Mouse (Mus musculus) embryonic facial prominence, embryonic 11.5 days (tissue): ENCODE data around the gene Ston2. TPM values are rescaled to one million over a fixed set of nuclear protein-coding genes. Genes with fewer than 3 reads are reported as not detected.

Source experiments
- ATAC-seq: fragments of 200-750 bp; cut with Nextera tagmentation; replicated peaks from 2 replicates; pipeline ENCODE4 v1.8.0; 2017; ENCODE audit warnings: low read depth; ENCODE audit not compliant: insufficient number of reproducible peaks, low FRiP score, low TSS enrichment
- DNase-seq: peaks from one replicate; pipeline ENCODE4 v3.0.0-alpha.2; 2015; ENCODE audit warnings: low spot score
- H3K27ac ChIP-seq: fragments of 300-500 bp; sonication (generic); replicated peaks from 2 replicates; pipeline ENCODE4 v1.5.1; 2014; ENCODE audit warnings: mild to moderate bottlenecking, low read depth, low read length, control low read depth
- H3K27me3 ChIP-seq: fragments of 300-500 bp; sonication (generic); 2 replicates; pipeline ENCODE4 v1.6.1; 2014; ENCODE audit warnings: mild to moderate bottlenecking, low read length, moderate library complexity, mixed read lengths; ENCODE audit not compliant: control insufficient read depth, insufficient read depth
- H3K36me3 ChIP-seq: fragments of 300-500 bp; sonication (generic); replicated peaks from 2 replicates; pipeline ENCODE4 v1.6.1; 2014; ENCODE audit warnings: low read depth, mild to moderate bottlenecking, low read length, moderate library complexity, mixed read lengths; ENCODE audit not compliant: control insufficient read depth, insufficient read depth
- H3K4me1 ChIP-seq: fragments of 300-500 bp; sonication (generic); 2 replicates; pipeline ENCODE4 v1.6.1; 2014; ENCODE audit warnings: low read length, mixed read lengths; ENCODE audit not compliant: control insufficient read depth, insufficient read depth
- H3K4me2 ChIP-seq: fragments of 300-500 bp; sonication (generic); 2 replicates; pipeline ENCODE4 v1.6.1; 2014; ENCODE audit warnings: low read depth, mild to moderate bottlenecking, control low read depth, low read length, moderate library complexity
- H3K4me3 ChIP-seq: fragments of 300-500 bp; sonication (generic); 2 replicates; pipeline ENCODE4 v1.5.1; 2014; ENCODE audit warnings: low read depth, low read length, control low read depth
- H3K9ac ChIP-seq: fragments of 300-500 bp; sonication (generic); replicated peaks from 2 replicates; pipeline ENCODE4 v1.6.1; 2014; ENCODE audit warnings: mild to moderate bottlenecking, control low read depth, low read length
- H3K9me3 ChIP-seq: fragments of 300-500 bp; sonication (generic); replicated peaks from 2 replicates; pipeline ENCODE4 v1.6.1; 2016; ENCODE audit warnings: mild to moderate bottlenecking, low read length, inconsistent platforms, mixed read lengths; ENCODE audit not compliant: control insufficient read depth
- WGBS: fragments of 180-500 bp; shearing (Covaris S2); extraction: QIAGEN DNeasy Blood & Tissue Kit; methylation state at CpG from one replicate; pipeline ENCODE4 v1.1.7; 2014; 5-methylcytosine and 5-hydroxymethylcytosine counted together
- polyA plus RNA-seq: library from polyadenylated mRNA; unstranded; fragments of >200 nt; fragmentation: Nextera tagmentation; extraction: Ambion mirVana; gene quantifications from 2 replicates; pipeline ENCODE4 v1.2.1, GENCODE M21; 2014

The Ston2 gene
- polyA plus RNA-seq, 1 experiment from 2014 or later = 5.4 TPM

DNA sequence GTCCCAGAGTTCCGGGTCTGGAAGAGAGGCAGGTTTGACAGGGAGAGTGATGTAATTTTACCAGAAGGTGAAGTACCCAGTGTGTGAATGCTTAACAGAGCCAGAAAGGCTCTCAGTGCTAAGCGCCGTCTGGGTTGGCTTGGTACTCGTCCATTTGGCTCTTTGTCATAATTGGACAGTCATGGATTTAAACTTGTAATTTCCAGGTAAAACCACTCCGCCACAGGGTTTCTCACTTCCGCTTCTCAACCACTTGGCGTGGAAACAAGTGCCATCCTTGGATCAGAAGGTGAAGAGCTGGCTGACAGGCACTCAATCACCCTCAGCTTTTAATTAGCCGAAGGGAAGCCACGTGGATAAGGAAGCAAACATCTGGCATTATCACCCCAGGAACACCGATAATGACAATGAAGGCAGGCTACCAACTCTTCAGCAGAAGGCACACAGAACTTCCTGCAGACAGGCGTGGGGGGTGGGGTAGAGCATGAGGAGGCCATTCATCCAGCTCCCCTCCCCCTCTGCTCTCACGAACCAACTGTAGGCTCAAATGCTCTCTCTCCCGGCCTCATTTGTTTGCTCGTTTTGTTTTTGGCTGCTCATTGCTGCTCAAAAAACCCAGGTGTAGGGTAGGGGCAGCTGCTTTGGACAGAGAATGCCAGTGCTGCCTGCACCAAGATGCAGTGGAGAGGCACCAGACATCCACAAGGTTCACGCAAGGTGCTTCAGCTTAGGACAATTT lies 103.9 kb downstream of the Ston2 start:
- H3K4me3 ChIP-seq = no peak overlapping the region; the same call in 1 of the 2 replicates
- H3K9ac ChIP-seq = peak overlapping the region; percentile 28; the same call in 1 of the 2 replicates
- no peaks in the 10 kb centered on the region for H3K36me3 ChIP-seq
- WGBS = 17% methylated on average over 15 of the region's 15 CpGs
- no peaks in the 10 kb centered on the region for H3K27me3 ChIP-seq
- H3K9me3 ChIP-seq = no peaks in the 10 kb centered on the region
- H3K27ac ChIP-seq = 0 out of 2 replicates have a peak overlapping the region, but pooled peaks have one; percentile 9
- H3K4me2 ChIP-seq = peak overlapping the region; percentile 50
- no peak for ATAC-seq
- peaks cover 3% of the 10 kb centered on the region for H3K4me1 ChIP-seq
- peak; percentile 65 for DNase-seq

DNA sequence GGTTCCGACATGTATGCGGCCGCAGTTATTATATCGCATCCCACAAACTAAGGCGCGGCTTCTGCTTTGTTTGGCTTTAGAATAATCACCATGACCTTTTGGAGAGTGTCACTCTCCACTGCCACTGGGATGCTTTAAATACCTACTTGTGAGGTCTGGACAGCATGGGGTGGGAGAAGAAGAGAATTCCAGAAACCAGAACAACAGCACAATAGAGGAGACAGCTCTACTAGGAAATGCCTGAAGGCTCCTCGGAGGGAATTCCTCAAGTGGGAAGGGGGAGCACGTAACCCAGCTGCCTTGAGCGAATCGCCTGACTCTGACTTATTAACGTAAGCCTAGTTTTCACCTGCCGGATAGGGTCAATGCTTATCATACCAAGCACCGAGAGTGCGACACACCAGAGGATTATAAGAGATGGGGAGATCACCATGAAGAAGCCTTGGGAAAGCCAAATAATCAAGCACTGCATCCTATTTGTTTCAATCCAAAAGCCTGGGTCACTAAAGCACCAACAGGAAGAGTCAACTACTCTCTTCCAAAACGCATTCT lies 104.6 kb downstream of the Ston2 start:
- DNase-seq = peak; percentile 12
- H3K9me3 ChIP-seq = no peaks in the 10 kb centered on the region
- peak overlapping the region; percentile 18; the same call in 1 of the 2 replicates for H3K9ac ChIP-seq
- H3K27me3 ChIP-seq = no peaks in the 10 kb centered on the region
- peak overlapping the region; percentile 50 for H3K4me2 ChIP-seq
- H3K4me3 ChIP-seq = no peak overlapping the region
- no peak overlapping the region for H3K27ac ChIP-seq
- WGBS = 39% methylated on average over 15 of the region's 15 CpGs
- peaks cover 3% of the 10 kb centered on the region for H3K4me1 ChIP-seq
- no peak for ATAC-seq
- no peaks in the 10 kb centered on the region for H3K36me3 ChIP-seq

DNA sequence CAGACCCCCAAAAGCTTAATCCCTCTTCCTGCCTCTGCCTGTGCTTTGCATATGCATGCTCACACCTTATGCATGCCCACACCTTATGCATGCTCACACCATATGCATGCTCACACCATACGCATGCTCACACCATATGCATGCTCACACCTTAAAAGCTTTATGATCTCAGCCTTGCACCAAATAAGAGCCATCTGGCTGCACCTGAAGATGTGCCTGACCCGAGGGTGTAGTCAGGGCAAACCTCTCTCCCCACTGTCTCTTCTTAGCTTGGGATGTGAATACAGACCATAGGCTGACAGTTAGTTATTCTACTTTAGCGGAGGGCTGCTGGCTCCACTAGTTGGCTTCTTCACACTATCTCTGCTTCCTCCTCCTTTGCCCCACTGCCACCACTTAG lies 105.1 kb downstream of the Ston2 start:
- no peak for ATAC-seq
- Histone ChIP-seq H3K9ac (no peak overlapping the region), H3K9me3 (no peaks in the 10 kb centered on the region), H3K36me3 (no peaks in the 10 kb centered on the region), H3K4me3 (no peak overlapping the region), H3K4me2 (peak overlapping the region; percentile 16; the same call in 1 of the 2 replicates), H3K4me1 (peaks cover 3% of the 10 kb centered on the region), H3K27ac (no peak overlapping the region), H3K27me3 (no peaks in the 10 kb centered on the region)
- WGBS = 70% methylated on average over 3 of the region's 3 CpGs
- DNase-seq = no peak

DNA sequence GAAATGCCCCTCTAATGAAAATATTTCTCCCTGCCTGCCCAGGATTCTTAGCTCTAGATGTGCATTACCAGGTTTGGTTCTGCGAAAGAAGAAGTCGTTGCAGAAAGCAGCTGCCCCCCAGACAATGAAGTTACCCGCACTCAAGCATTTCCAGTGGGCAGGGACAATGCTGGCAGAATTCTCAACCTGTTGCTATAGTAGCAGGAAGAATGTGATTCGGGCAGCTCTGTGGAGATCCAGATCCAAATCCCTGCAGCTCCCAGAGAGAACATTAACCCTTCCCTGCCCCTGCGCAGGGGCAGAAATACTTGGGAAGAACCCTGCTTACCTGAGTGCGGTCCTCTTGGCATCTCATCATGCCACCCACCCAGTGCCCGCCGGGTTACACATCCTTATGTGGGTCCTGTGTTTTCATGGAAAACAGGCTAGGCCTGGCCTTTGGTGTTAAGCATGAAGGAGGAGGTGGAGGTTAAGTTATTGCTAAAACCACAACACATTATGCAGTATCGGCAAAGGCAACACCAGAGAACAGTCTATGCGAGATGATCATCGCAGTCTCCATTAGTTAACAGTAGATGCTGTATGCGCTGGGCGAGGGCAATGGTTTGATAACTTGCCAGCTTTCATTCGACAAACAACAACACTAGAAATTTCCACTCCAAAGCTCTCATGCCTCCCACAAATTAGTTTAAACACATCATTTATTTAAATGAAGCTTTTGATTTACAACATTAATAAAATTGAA lies 108.7 kb downstream of the Ston2 start:
- ATAC-seq (0 out of 2 replicates have a peak, but pooled peaks have one; percentile 25), DNase-seq (peak; percentile 55)
- no peak overlapping the region for H3K27ac ChIP-seq
- WGBS = 55% methylated on average over 14 of the region's 14 CpGs
- no peaks in the 10 kb centered on the region for H3K9me3 ChIP-seq
- H3K4me1 ChIP-seq = peaks cover 3% of the 10 kb centered on the region
- no peaks in the 10 kb centered on the region for H3K36me3 ChIP-seq
- H3K9ac ChIP-seq = no peak overlapping the region
- H3K4me3 ChIP-seq = no peak overlapping the region
- no peaks in the 10 kb centered on the region for H3K27me3 ChIP-seq
- no peak overlapping the region for H3K4me2 ChIP-seq

DNA sequence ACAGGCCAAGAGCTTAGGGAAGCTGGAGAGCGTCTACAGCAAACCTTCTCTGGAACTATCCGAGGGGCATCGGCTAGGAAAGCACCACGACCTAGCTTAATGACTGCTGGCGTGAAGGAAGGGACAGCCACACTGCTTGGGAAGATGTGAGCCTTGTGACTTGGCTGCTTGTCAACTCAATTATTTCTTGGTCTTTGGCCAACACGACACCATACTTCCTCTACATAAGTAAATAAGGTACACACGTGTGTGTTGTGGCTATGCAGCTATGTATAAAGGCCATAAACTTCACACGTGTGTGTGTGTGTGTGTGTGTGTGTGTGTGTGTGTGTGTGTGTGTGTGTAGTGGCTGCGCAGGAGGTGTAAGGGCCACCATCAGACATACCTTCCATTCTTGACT lies 112.2 kb downstream of the Ston2 start:
- 91% methylated on average over 9 of the region's 9 CpGs for WGBS
- no peak for DNase-seq
- Histone ChIP-seq H3K27me3 (no peaks in the 10 kb centered on the region), H3K4me1 (no peaks in the 10 kb centered on the region), H3K9me3 (no peaks in the 10 kb centered on the region), H3K4me2 (no peak overlapping the region), H3K27ac (no peak overlapping the region), H3K9ac (no peak overlapping the region), H3K4me3 (no peak overlapping the region), H3K36me3 (no peaks in the 10 kb centered on the region)
- no peak for ATAC-seq

DNA sequence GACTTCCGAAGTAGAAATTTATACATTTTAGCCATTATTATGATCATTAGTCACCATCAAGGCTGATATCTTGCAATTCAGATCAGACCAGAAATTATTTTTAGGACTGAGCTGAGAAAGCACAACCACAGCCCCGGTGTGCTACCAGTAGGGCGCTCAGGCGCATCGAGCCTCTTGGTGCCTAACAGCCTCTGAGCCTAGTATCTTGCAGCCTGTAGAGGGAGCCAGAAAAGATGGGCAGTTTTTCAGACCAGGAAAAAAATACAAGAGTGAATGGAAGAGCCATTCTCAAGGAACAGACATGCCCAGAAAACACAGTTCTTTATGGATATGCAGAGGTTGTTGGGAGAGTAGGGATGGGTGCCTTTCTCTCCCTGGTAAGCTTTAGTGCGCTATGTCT lies 115.0 kb downstream of the Ston2 start:
- ATAC-seq = no peak
- no peak overlapping the region for H3K9ac ChIP-seq
- 83% methylated on average over 6 of the region's 6 CpGs for WGBS

DNA sequence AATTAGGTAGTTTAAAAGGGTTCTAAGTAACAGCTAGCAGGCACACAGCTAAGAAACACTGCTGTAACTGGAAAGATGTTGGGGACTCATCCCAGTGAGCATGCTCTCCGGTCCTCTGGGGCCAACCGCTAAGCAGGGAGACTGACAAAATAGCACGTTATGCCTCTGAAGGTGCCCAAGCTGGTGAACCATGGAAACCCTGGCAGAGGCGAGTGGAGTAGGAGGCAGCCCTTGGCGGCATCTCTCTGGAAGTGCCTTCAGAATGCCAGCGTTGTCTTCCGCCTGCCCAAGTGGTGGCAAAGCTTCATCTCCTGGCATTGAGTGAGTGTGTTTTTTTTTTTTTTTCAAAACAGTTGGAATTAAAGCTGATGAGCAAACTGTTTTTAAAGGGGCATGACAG lies 115.7 kb downstream of the Ston2 start:
- H3K4me1 ChIP-seq = no peaks in the 10 kb centered on the region
- H3K27ac ChIP-seq = no peak overlapping the region
- WGBS = 92% methylated on average over 7 of the region's 7 CpGs
- no peak overlapping the region for H3K4me3 ChIP-seq
- ATAC-seq (no peak), DNase-seq (no peak)
- H3K9ac ChIP-seq = no peak overlapping the region
- H3K9me3 ChIP-seq = no peaks in the 10 kb centered on the region
- H3K27me3 ChIP-seq = no peaks in the 10 kb centered on the region
- H3K36me3 ChIP-seq = no peaks in the 10 kb centered on the region
- no peak overlapping the region for H3K4me2 ChIP-seq

More for the DNA sequence above, 115.0 kb downstream of the Ston2 start:
- H3K4me2 ChIP-seq = no peak overlapping the region
- H3K36me3 ChIP-seq = no peaks in the 10 kb centered on the region
- DNase-seq = no peak
- H3K4me1 ChIP-seq = no peaks in the 10 kb centered on the region
- H3K4me3 ChIP-seq = no peak overlapping the region
- H3K27me3 ChIP-seq = no peaks in the 10 kb centered on the region
- H3K27ac ChIP-seq = no peak overlapping the region
- H3K9me3 ChIP-seq = no peaks in the 10 kb centered on the region
